Mouse (Mus musculus): Measurements from ENCODE around the gene Dvl3. TPM values are rescaled to one million over a fixed set of nuclear protein-coding genes. Genes with fewer than 3 reads are reported as not detected.

Gene Dvl3
- polyA plus RNA-seq, 1 experiment, result 21.1 TPM

DNA sequence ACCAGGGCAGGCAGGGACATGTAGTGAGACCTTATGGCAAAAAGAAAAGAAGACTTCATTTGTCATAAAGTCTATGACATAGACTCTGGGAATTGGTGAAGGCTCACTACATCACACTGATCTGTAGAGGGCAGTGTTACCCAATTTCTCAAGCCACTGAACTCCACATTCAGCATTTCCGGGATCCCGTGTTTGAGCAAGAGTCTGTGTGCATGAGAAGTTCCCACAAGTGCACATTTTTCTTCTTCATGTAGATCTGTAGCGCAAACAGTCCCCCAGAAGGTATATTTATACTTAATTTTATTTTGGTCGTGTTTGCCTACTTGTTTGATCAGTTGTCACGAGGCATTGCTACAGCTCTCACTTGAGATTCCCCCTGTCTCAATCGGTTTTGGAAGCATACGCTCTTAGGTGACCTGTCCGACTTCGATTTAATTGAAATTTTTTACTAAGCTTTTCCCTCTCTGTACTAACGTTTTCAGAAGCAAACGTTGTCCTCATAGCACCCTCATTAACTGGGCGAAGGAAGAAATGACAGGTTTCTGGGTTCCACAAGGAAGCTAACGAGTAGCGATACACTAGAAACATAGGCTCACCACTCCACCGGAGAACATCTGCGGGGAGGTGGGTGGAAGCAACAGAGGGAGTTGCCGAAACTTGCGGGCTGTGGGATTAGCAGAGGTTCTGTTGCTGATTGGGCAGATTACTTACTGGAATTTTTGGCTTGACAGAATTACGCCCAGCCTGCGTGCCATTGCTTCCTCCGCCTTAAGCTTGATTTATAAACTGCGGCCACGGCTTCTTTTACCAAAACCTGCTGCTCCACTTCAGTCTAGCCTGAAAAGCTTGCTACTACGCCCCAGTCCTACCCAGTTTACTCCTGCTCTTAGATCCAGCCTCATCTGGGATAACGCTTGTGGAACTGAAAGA lies 19.8 kb upstream of the Dvl3 start:
- H3K27me3 ChIP-seq (replicated peaks), result no peaks in the 10 kb centered on the region
- H3K9me3 ChIP-seq, result no peaks in the 10 kb centered on the region
- H3K4me3 ChIP-seq (replicated peaks), result peak overlapping the region; percentile 77
- no peak for TF ChIP-seq FLI1 (IDR thresholded peaks at IDR 0.05; ENCODE audit: low read length)
- no peak for TF ChIP-seq GATA1 (IDR thresholded peaks at IDR 0.05; ENCODE audit: borderline replicate concordance, low read length)
- H3K4me1 ChIP-seq, result peaks cover 66% of the 10 kb centered on the region
- H3K36me3 ChIP-seq (replicated peaks; ENCODE audit: low read length), result peaks cover 18% of the 10 kb centered on the region

DNA sequence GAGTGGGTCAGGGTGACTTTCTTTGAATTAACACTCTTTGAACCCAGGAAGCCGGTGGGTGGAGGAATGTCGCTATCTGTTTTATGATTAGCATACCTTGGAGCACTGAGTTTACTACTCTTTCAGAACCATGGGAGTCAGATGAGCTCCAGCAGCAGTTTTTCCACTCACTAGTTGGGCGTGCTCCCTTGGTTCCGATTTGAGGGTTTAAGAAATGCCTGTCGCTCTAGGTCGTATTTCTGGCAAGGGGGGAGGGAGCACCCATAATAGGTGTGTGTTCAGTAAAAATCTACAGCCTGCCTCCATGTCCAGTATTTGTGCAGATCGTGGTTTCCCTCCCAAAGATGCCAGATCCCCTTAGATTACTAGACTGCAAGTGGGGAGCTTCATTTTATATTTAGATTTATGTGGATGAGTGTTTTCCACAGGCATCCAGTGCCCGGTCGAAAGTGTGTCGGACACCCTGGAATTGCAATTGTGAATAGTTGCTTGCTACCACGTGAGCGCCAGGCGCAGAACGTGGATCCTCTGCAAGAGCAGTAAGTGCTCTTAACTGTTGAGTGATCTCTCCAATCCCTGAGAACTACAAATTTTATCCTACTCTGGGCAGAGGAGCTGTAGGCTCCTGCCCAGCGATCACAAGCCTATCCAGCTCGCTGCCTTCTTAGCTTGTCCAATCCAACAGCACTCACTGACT lies 18.7 kb upstream of the Dvl3 start:
- peaks cover 30% of the 10 kb centered on the region for H3K36me3 ChIP-seq (replicated peaks; ENCODE audit: low read length)
- H3K9me3 ChIP-seq, result no peaks in the 10 kb centered on the region
- TF ChIP-seq GATA1 (IDR thresholded peaks at IDR 0.05; ENCODE audit: borderline replicate concordance, low read length) (no peak), FLI1 (IDR thresholded peaks at IDR 0.05; ENCODE audit: low read length) (no peak)
- no peaks in the 10 kb centered on the region for H3K27me3 ChIP-seq (replicated peaks)
- peaks cover 59% of the 10 kb centered on the region for H3K4me1 ChIP-seq
- peak overlapping the region; percentile 94 for H3K4me3 ChIP-seq (replicated peaks)

DNA sequence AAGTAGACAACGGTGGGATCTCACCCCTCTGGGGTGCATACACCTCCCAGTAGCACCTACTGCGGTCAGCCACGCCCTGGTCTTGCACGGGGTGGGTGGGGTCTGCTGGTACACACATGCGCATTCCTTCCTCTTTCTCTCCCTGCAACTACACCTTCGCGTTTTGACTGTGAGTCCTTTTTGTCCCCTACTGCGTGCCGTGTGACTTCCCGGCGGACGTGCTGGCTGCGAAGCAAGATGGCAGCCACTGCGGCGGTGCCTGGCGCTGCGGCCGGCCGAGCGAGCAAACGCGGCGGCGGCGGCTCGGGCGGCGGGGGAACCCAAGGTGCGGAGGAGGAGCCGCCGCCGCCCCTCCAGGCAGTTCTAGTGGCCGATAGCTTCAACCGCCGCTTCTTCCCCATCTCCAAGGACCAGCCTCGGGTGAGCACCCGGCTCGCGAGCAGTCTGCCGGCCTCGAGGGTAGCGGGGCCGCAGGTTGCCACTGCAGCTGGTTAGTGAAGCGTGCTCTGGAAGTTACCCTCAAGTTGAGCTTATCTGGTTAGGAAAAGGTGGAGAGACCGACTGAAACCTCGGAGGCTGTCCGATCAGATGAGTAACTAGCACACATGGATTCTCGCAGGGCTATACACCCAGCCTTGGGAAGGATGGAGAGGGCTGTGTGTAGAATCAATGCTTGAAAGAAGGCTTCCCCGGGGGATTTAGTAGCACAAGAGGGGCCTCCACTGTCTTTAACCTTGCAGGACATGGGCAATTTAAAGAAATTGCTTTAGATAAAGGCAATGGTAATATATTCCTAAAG lies 17.9 kb upstream of the Dvl3 start, which contains the start of gene Eif2b5:
Gene Eif2b5 (plus strand): TSS at position 141 of the 799 bp plus-strand sequence.
- no peaks in the 10 kb centered on the region for H3K27me3 ChIP-seq (replicated peaks)
- H3K4me1 ChIP-seq, result peaks cover 51% of the 10 kb centered on the region
- peak within 1 kb of the TSS; percentile 94 for H3K4me3 ChIP-seq (replicated peaks)
- TF ChIP-seq FLI1 (IDR thresholded peaks at IDR 0.05; ENCODE audit: low read length) (no peak), GATA1 (IDR thresholded peaks at IDR 0.05; ENCODE audit: borderline replicate concordance, low read length) (no peak)
- no peaks in the 10 kb centered on the region for H3K9me3 ChIP-seq
- H3K36me3 ChIP-seq (replicated peaks; ENCODE audit: low read length), result peaks cover 37% of the 10 kb centered on the region

DNA sequence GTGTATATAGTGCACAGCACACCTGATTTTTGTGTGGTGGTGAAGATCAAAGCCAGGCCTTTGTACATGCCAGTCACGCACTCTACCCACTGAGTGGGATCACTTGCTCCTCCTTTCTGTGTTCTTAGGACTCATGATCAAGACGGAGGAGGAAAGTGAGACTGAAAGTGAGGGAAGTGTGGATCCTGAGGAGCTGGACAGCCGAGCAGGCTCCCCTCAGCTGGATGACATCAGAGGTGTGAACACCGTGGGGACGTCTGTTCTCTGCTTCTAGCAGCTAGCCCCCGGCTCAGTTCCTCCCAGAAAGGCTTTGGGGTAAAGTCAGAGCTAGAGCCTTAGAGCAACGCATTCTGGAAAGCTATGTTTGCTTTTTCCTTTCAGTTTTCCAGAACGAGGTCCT lies 10.8 kb upstream of the Dvl3 start:
- H3K36me3 ChIP-seq (replicated peaks; ENCODE audit: low read length), result peaks cover 99% of the 10 kb centered on the region
- TF ChIP-seq FLI1 (IDR thresholded peaks at IDR 0.05; ENCODE audit: low read length), result no peak
- TF ChIP-seq GATA1 (IDR thresholded peaks at IDR 0.05; ENCODE audit: borderline replicate concordance, low read length), result no peak
- no peaks in the 10 kb centered on the region for H3K27me3 ChIP-seq (replicated peaks)
- no peaks in the 10 kb centered on the region for H3K9me3 ChIP-seq
- no peak overlapping the region for H3K4me3 ChIP-seq (replicated peaks)
- H3K4me1 ChIP-seq, result peaks cover 45% of the 10 kb centered on the region

DNA sequence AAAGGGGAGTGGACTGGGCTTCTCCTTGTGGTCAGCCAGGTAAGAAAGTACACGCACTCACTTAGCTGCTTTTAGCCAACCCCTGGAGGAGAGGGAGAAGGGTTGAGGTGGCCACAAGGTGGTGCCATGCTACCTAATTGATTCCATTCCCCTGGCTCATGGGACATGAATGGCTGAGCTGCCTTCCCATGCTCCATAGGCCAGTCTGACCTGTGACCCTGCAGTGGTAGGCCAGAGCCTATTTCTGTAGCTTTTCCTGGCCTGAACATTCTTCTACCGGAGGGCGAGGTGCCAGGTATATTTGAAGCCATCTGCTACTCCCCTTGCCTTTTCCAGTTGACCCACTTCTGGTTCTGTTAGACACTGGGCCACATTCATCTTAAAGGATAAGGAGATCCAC lies 7.4 kb upstream of the Dvl3 start:
- TF ChIP-seq FLI1 (IDR thresholded peaks at IDR 0.05; ENCODE audit: low read length), result no peak
- no peak for TF ChIP-seq GATA1 (IDR thresholded peaks at IDR 0.05; ENCODE audit: borderline replicate concordance, low read length)

DNA sequence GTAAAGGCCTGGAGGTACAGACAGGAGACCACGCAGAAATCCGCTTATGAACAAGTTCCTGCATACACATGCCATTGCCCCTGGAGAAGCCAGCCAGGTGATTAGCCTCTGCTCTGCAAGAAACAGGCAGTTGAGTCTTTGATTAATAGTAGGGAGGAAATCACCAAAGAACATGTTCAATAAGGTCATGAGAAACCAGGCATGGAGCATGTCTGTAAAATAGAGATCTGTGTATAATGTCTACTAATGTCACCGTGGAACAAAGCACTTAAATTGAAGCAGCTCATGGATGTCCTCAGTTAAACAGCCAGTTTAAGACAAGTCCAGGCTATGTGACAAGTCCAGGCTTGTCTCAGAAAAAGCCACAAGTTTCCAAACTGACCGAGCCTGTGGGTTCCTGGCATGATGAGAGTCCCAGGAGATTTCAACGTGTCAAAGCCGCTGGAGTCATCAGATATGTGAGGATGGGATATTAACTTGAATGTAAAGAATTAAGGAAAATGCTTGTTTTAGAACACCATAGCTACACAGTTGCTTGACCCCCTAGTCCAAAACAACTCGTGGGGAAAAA lies 5.4 kb upstream of the Dvl3 start:
- Histone ChIP-seq H3K27me3 (replicated peaks) (no peaks in the 10 kb centered on the region), H3K36me3 (replicated peaks; ENCODE audit: low read length) (peaks cover 53% of the 10 kb centered on the region), H3K9me3 (no peaks in the 10 kb centered on the region), H3K4me3 (replicated peaks) (no peak overlapping the region), H3K4me1 (peaks cover 56% of the 10 kb centered on the region)
- TF ChIP-seq FLI1 (IDR thresholded peaks at IDR 0.05; ENCODE audit: low read length) (no peak), GATA1 (IDR thresholded peaks at IDR 0.05; ENCODE audit: borderline replicate concordance, low read length) (no peak)

More for the DNA sequence above, 7.4 kb upstream of the Dvl3 start:
- H3K9me3 ChIP-seq, result no peaks in the 10 kb centered on the region
- peaks cover 73% of the 10 kb centered on the region for H3K36me3 ChIP-seq (replicated peaks; ENCODE audit: low read length)
- peaks cover 57% of the 10 kb centered on the region for H3K4me1 ChIP-seq
- H3K4me3 ChIP-seq (replicated peaks), result no peak overlapping the region
- no peaks in the 10 kb centered on the region for H3K27me3 ChIP-seq (replicated peaks)

DNA sequence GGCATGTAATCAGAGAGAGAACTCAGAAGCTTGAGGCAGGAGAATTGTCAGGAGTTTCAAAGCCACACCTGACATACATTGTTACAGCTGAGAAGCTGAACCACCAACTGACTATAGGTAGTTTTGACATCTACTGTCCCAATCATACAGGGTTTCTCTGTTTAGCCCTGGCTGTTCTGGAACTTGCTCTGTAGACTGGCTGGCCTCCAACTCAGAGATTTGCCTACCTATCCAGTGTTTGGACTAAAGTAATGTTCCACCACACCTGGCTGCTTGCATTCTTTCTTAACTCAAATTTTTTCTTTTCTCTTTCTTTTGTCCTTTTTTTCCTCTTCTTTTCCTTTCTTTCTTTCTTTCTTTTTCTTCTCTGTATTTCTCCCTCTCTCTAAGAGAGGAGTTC lies 750 bp upstream of the Dvl3 start:
- Histone ChIP-seq H3K4me3 (replicated peaks) (peak overlapping the region; percentile 99), H3K9me3 (no peaks in the 10 kb centered on the region), H3K36me3 (replicated peaks; ENCODE audit: low read length) (peaks cover 30% of the 10 kb centered on the region), H3K27me3 (replicated peaks) (no peaks in the 10 kb centered on the region), H3K4me1 (peaks cover 53% of the 10 kb centered on the region)
- TF ChIP-seq GATA1 (IDR thresholded peaks at IDR 0.05; ENCODE audit: borderline replicate concordance, low read length) (no peak), FLI1 (IDR thresholded peaks at IDR 0.05; ENCODE audit: low read length) (no peak)

DNA sequence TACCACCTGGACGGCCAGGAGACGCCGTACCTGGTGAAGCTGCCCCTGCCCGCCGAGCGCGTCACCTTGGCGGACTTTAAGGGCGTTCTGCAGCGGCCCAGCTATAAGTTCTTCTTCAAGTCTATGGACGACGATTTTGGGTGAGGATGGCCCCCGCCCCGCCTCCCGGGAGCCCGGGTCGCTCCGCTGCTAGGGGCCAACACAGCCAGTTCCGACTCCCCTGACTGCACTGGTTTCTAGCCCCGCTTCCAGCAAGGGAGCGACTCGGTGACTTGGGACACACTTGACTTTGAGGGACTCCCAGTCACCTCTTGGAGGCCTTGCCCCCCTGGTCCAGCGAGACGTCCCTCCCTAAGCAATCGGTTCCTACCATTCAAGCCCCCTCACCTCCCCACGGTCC lies 434 bp downstream of the Dvl3 start:
- peaks cover 57% of the 10 kb centered on the region for H3K4me1 ChIP-seq
- H3K27me3 ChIP-seq (replicated peaks), result no peaks in the 10 kb centered on the region
- no peak for TF ChIP-seq FLI1 (IDR thresholded peaks at IDR 0.05; ENCODE audit: low read length)
- TF ChIP-seq GATA1 (IDR thresholded peaks at IDR 0.05; ENCODE audit: borderline replicate concordance, low read length), result no peak
- H3K4me3 ChIP-seq (replicated peaks), result peak overlapping the region; percentile 99
- H3K36me3 ChIP-seq (replicated peaks; ENCODE audit: low read length), result peaks cover 35% of the 10 kb centered on the region
- no peaks in the 10 kb centered on the region for H3K9me3 ChIP-seq
